Mouse (Mus musculus): ENCODE measurements at regions not wholly inside any gene's neighbourhood (a gene's known extent, or its start where the extent isn't known, plus 50 kb on each side); places are given as distances from the start of the nearest gene placed in this dataset.

- no peak for TF ChIP-seq POLR2A (IDR thresholded peaks at IDR 0.05; ENCODE audit: low read depth, low read length)
- no peak for TF ChIP-seq CTCF (IDR thresholded peaks at IDR 0.05; ENCODE audit: extremely low read depth, insufficient read depth, insufficient read length, insufficient replicate concordance)
Observed at GRCm38 (mm10) chr15:74401275-74401674, 234.9 kb downstream of the Mroh4 start.

Data from spleen, adult 2 months (tissue).